Mouse (Mus musculus) thymus, postnatal 4 days (tissue): ENCODE measurements around the gene Cd302.

Source experiments
- DNase-seq: peaks from one replicate; pipeline ENCODE4 v3.0.0; 2021

Gene Cd302

GRCm38 (mm10) chr2:60252782-60253181, 31.5 kb downstream of the Cd302 start:
- DNase-seq, result no peak

GRCm38 (mm10) chr2:60234506-60234905, 49.8 kb downstream of the Cd302 start:
- DNase-seq, result no peak

- DNase-seq, result no peak
Observed at GRCm38 (mm10) chr2:60233147-60233546, 51.1 kb downstream of the Cd302 start.

- DNase-seq, result no peak
Observed at GRCm38 (mm10) chr2:60230361-60230760, 53.9 kb downstream of the Cd302 start.

GRCm38 (mm10) chr2:60228470-60228869, 55.8 kb downstream of the Cd302 start:
- no peak for DNase-seq

- no peak for DNase-seq
Observed at GRCm38 (mm10) chr2:60223489-60223888, 60.8 kb downstream of the Cd302 start.

- DNase-seq, result no peak
Observed at GRCm38 (mm10) chr2:60221954-60222353, 62.3 kb downstream of the Cd302 start.

GRCm38 (mm10) chr2:60221236-60221635, 63.1 kb downstream of the Cd302 start:
- DNase-seq, result no peak

- DNase-seq, result no peak
Observed at GRCm38 (mm10) chr2:60217620-60218019, 66.7 kb downstream of the Cd302 start.

- DNase-seq, result no peak
Observed at GRCm38 (mm10) chr2:60216547-60217153, 67.6 kb downstream of the Cd302 start.

GRCm38 (mm10) chr2:60214683-60215082, 69.6 kb downstream of the Cd302 start:
- no peak for DNase-seq

GRCm38 (mm10) chr2:60212488-60212887, 71.8 kb downstream of the Cd302 start:
- DNase-seq, result no peak

- DNase-seq, result no peak
Observed at GRCm38 (mm10) chr2:60210821-60211220, 73.5 kb downstream of the Cd302 start.

GRCm38 (mm10) chr2:60209703-60210651, 74.3 kb downstream of the Cd302 start, which contains the start of the genes Baz2b and March7:
TSS of gene Baz2b (minus strand) at chr2:60209839.
TSS of gene March7 (plus strand) at chr2:60209887.
- peak; percentile 95 for DNase-seq

- DNase-seq, result peak; percentile 73
Observed at GRCm38 (mm10) chr2:60209122-60209611, 75.1 kb downstream of the Cd302 start.

GRCm38 (mm10) chr2:60205795-60206194, 78.5 kb downstream of the Cd302 start:
- no peak for DNase-seq

GRCm38 (mm10) chr2:60204162-60204561, 80.1 kb downstream of the Cd302 start:
- no peak for DNase-seq

GRCm38 (mm10) chr2:60203733-60204132, 80.6 kb downstream of the Cd302 start:
- DNase-seq, result no peak

GRCm38 (mm10) chr2:60202900-60203530, 81.3 kb downstream of the Cd302 start:
- no peak for DNase-seq
